Mouse (Mus musculus): Measurements from ENCODE around the gene Loxl4. TPM values are rescaled to one million over a fixed set of nuclear protein-coding genes. Genes with fewer than 3 reads are reported as not detected.

Gene Loxl4
- total RNA-seq (2021): under 1 TPM; 0.26 to 0.32 TPM
- long read RNA-seq, experiment 1: 0 reads
- long read RNA-seq, experiment 2: 0 reads

DNA sequence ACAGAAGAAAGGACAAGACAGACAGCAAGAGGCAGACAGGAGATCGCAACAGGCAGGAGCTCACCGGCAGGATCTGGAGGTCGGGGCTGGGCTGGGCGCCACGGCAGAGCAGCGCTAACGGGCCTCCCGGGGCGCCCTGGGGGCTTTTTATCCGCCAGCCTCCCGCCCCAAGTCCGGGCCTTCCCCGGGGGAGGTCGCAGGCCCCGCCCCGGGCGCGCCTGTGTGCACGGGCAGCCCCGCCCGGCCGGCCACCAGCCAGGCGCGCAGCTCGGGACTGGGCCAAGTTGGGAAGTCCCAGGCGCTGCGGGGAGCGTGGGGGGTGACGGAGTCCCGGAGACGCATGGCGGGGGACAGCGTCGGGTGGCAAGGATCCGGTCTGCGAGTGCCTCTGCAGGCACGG is at the start of gene Loxl4:
Gene Loxl4, minus strand, starts transcription at position 160 of the 400 bp plus-strand sequence.
- Histone ChIP-seq H3K27ac (no peak within 1 kb of the TSS), H3K4me3 (peak within 1 kb of the TSS; percentile 44)
- no peak for TF ChIP-seq CTCF (conservative IDR thresholded peaks at IDR 0.05)
- no peak for DNase-seq (ENCODE audit: low spot score in 2 of 2)

DNA sequence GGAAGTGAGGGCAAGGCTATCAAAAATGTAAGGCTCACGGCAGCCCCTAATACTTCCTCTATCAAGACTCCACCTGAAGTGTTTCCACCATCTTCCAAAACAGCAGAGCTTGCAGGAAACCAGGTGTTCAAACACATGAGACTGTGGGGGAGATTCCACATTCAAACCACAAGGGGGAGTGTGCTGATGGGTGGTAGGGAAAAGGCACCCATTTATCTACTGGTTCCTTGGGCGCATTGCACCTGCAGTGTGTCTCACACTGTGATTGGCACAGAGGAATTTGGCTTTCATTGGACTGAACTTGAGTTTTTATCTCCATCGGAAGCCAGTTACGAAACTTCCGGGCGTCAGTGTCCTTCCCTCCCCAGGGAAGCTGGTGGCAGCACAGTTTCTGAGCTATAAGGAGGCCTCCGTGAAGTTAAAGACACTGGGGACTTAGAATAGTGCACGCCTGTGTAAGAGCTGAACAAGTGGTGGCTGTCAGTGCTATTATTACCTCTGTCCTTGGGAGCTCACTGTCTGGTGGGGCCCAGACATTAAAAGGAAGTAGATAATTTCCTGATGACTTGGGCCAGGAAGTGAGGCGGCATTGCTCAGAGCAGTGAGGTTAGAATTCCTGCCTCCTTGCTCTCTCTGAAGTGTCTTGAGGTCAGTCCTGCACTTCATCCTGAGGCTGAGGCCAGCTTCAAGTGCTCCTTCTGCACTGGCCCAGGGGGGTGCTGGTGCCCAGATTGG is 49.0 kb upstream of the Loxl4 start:
- DNase-seq (ENCODE audit: low spot score in 2 of 2): no peak
- H3K27ac ChIP-seq: no peak overlapping the region
- no peak overlapping the region for H3K4me3 ChIP-seq
- peak; percentile 74 for TF ChIP-seq CTCF (conservative IDR thresholded peaks at IDR 0.05)

DNA sequence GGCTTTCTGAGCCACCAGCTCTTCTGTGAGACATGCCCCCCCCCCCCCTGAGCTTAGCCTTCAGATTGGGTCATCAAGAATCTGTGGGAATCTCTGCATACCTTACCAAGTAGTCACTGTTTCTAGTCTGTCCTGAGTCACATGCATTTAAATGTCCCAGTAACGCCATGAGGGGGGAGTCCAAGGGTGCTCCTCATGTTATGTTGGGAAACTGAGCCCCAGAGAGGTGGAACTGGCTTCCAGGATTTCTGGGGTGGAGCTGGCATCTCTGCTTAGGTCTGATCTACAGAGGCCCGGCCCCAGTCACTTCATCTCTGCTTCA is 47.6 kb upstream of the Loxl4 start:
- DNase-seq (ENCODE audit: low spot score in 2 of 2): no peak
- no peak for TF ChIP-seq CTCF (conservative IDR thresholded peaks at IDR 0.05)
- Histone ChIP-seq H3K27ac (peak overlapping the region; percentile 53; the same call in 1 of the 2 replicates), H3K4me3 (no peak overlapping the region)

GRCm38 (mm10) chr19:42659354-42660243 is 47.0 kb upstream of the Loxl4 start:
- no peak overlapping the region for H3K4me3 ChIP-seq
- TF ChIP-seq CTCF (conservative IDR thresholded peaks at IDR 0.05): no peak
- peak; percentile 64 to 73 for DNase-seq (ENCODE audit: low spot score in 2 of 2)
- peak overlapping the region; percentile 53; the same call in 1 of the 2 replicates for H3K27ac ChIP-seq

GRCm38 (mm10) chr19:42658435-42659135 is 46.0 kb upstream of the Loxl4 start:
- Histone ChIP-seq H3K27ac (0 out of 2 replicates have a peak overlapping the region, but pooled peaks have one; percentile 19), H3K4me3 (no peak overlapping the region)
- DNase-seq (ENCODE audit: low spot score in 2 of 2): no peak
- TF ChIP-seq CTCF (conservative IDR thresholded peaks at IDR 0.05): no peak

DNA sequence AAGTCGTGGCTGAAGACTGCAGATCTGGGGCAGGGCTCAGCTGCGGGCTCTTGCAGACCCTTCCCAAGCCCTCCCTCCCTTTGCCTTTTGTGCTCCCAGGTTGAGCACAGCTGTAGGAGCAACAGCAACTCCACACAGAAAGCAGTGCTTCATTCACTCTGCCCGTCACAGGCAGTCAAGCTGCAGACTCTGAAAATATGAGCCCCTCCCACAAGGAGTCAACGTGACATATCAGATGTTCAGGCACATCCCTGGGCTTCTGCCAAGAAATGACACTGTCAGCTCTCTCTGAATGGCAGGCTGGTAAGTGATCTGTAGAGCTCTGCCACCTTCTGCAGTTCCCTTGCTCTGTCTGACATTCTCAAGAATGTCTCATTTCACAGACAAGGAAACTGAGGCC is 45.2 kb upstream of the Loxl4 start:
- Histone ChIP-seq H3K27ac (no peak overlapping the region), H3K4me3 (no peak overlapping the region)
- TF ChIP-seq CTCF (conservative IDR thresholded peaks at IDR 0.05): no peak
- peak; percentile 67 to 77 for DNase-seq (ENCODE audit: low spot score in 2 of 2)

DNA sequence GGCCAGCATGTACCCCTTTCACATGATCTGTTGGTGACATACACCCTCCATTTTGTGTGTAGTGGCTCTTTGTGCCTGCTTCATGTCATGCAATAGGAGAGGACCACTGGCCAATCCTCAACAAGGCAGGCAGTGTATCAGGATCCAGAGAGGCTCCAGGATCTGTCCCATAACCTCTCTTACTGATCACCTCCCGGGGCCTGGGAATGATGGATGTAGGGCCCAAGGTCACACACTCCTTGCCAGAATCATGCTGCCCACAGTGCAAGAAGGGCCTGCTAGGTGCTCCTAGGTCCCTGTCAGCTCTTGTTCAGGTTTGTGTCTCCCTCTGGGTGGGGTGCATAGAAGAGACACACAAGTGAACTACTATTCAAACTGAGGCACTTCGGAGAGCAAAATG is 44.7 kb upstream of the Loxl4 start:
- DNase-seq (ENCODE audit: low spot score in 2 of 2): no peak
- TF ChIP-seq CTCF (conservative IDR thresholded peaks at IDR 0.05): no peak
- no peak overlapping the region for H3K4me3 ChIP-seq
- no peak overlapping the region for H3K27ac ChIP-seq

DNA sequence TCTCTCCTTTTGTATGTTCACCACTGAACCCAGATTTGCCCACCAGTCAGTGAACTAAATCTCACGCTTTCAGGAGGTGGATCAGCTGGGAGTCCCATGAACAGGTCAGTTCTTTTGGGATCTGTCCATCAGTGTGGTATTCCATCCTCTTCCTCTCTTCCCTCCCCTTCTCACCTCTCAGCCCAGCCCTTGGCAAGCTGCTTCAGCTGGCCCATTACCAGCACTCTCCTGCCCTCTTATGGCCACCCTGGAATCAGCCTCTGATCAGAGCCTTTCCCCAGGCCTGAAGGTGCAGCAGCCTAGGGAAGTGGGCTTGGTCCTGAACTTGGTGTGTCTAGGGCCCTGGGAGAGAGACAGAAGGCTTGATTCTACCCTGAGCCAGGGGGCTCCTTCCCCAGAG is 42.4 kb upstream of the Loxl4 start:
- peak; percentile 48 to 70 for DNase-seq (ENCODE audit: low spot score in 2 of 2)
- H3K4me3 ChIP-seq: no peak overlapping the region
- no peak overlapping the region for H3K27ac ChIP-seq
- peak; percentile 84 for TF ChIP-seq CTCF (conservative IDR thresholded peaks at IDR 0.05)

DNA sequence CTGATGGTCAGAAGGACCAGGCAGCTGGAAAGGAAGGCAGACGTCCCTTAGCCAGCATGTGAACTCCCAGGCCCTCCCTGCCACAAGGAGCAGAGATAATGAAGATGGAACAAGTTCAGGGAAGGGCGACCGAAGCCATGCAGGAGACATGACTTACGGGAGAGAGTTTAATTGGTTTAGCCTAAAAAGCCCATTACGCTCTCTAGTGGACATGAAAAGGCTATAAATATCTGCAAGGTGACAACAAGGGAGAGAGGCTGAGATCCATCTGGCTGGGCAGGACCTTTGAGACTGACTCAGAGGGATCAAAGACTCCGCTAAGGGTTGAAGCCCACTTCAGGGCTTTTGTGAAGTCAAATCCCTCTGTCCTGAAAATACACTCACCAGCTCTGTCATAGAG is 40.5 kb upstream of the Loxl4 start:
- H3K27ac ChIP-seq: no peak overlapping the region
- no peak for DNase-seq (ENCODE audit: low spot score in 2 of 2)
- TF ChIP-seq CTCF (conservative IDR thresholded peaks at IDR 0.05): 0 out of 2 replicates have a peak, but pooled peaks have one; percentile 11
- no peak overlapping the region for H3K4me3 ChIP-seq

DNA sequence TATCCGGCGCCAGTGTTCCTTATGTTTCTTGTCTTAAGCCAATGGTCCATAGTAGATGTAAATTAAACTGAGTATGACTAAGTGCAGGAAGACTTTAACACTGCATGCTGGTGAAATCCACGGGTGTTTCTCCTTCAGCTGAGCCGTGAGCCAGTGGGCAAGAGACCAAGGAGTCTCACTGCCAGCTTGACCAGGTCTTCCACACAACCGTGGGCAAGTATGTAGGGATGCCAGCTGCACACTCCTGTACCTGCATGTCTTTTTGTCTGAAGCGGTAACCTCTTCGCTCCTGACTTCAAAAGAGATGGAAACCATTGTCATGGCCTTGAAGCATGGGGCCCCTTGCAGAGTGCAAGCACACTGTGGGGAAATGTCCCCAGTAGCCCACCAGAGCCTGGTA is 39.8 kb upstream of the Loxl4 start:
- H3K4me3 ChIP-seq: no peak overlapping the region
- no peak for DNase-seq (ENCODE audit: low spot score in 2 of 2)
- H3K27ac ChIP-seq: no peak overlapping the region
- no peak for TF ChIP-seq CTCF (conservative IDR thresholded peaks at IDR 0.05)

GRCm38 (mm10) chr19:42640211-42640610 is 27.6 kb upstream of the Loxl4 start:
- Histone ChIP-seq H3K27ac (no peak overlapping the region), H3K4me3 (no peak overlapping the region)
- no peak for DNase-seq (ENCODE audit: low spot score in 2 of 2)
- no peak for TF ChIP-seq CTCF (conservative IDR thresholded peaks at IDR 0.05)

GRCm38 (mm10) chr19:42639544-42639943 is 26.9 kb upstream of the Loxl4 start:
- Histone ChIP-seq H3K27ac (no peak overlapping the region), H3K4me3 (no peak overlapping the region)
- no peak for TF ChIP-seq CTCF (conservative IDR thresholded peaks at IDR 0.05)
- DNase-seq (ENCODE audit: low spot score in 2 of 2): no peak

Data from layer of hippocampus, adult 2 months (tissue).